Mouse (Mus musculus): ENCODE measurements around the gene Strap. TPM values are rescaled to one million over a fixed set of nuclear protein-coding genes. Genes with fewer than 3 reads are reported as not detected.

The Strap gene
- polyA plus RNA-seq, 1 experiment: 18.8 TPM

GRCm38 (mm10) chr6:137757891-137758290 is 23.0 kb downstream of the Strap start:
- Histone ChIP-seq H3K36me3 (ENCODE audit: control insufficient read depth, insufficient read depth, low read length) (peaks cover 2% of the 10 kb centered on the region; the same call in 1 of the 2 replicates), H3K27me3 (ENCODE audit: control insufficient read depth, insufficient read depth, low read length) (no peaks in the 10 kb centered on the region), H3K4me3 (ENCODE audit: extremely low read depth, insufficient read depth, insufficient read length) (no peak overlapping the region), H3K4me1 (ENCODE audit: control insufficient read depth, insufficient read depth, insufficient read length) (peaks cover 2% of the 10 kb centered on the region; the same call in 1 of the 2 replicates), H3K27ac (ENCODE audit: insufficient read depth, low read length) (no peak overlapping the region)
- TF ChIP-seq CTCF (IDR thresholded peaks at IDR 0.05; ENCODE audit: extremely low read depth, insufficient read depth, insufficient read length, insufficient replicate concordance): no peak
- no peak for TF ChIP-seq POLR2A (IDR thresholded peaks at IDR 0.05; ENCODE audit: low read depth, low read length)
- 95% methylated on average over 1 of the region's 1 CpGs for WGBS
- no peak for DNase-seq (ENCODE audit: low read depth in 1 of 2, low spot score in 2 of 2)

- H3K27ac ChIP-seq (ENCODE audit: insufficient read depth, low read length): no peak overlapping the region
- WGBS: 86% methylated on average over 8 of the region's 8 CpGs
These were observed 24.8 kb downstream of the Strap start for GRCm38 (mm10) chr6:137759681-137760080.

GRCm38 (mm10) chr6:137760966-137761365 is 26.1 kb downstream of the Strap start:
- TF ChIP-seq CTCF (IDR thresholded peaks at IDR 0.05; ENCODE audit: extremely low read depth, insufficient read depth, insufficient read length, insufficient replicate concordance) (no peak), POLR2A (IDR thresholded peaks at IDR 0.05; ENCODE audit: low read depth, low read length) (no peak)
- 94% methylated on average over 15 of the region's 15 CpGs for WGBS
- no peak for DNase-seq (ENCODE audit: low read depth in 1 of 2, low spot score in 2 of 2)

More at GRCm38 (mm10) chr6:137759681-137760080, 24.8 kb downstream of the Strap start:
- H3K36me3 ChIP-seq (ENCODE audit: control insufficient read depth, insufficient read depth, low read length): peaks cover 2% of the 10 kb centered on the region; the same call in 1 of the 2 replicates
- H3K4me1 ChIP-seq (ENCODE audit: control insufficient read depth, insufficient read depth, insufficient read length): no peaks in the 10 kb centered on the region; the same call in 1 of the 2 replicates
- TF ChIP-seq CTCF (IDR thresholded peaks at IDR 0.05; ENCODE audit: extremely low read depth, insufficient read depth, insufficient read length, insufficient replicate concordance) (no peak), POLR2A (IDR thresholded peaks at IDR 0.05; ENCODE audit: low read depth, low read length) (no peak)
- H3K27me3 ChIP-seq (ENCODE audit: control insufficient read depth, insufficient read depth, low read length): no peaks in the 10 kb centered on the region
- no peak for DNase-seq (ENCODE audit: low read depth in 1 of 2, low spot score in 2 of 2)
- no peak overlapping the region for H3K4me3 ChIP-seq (ENCODE audit: extremely low read depth, insufficient read depth, insufficient read length)

GRCm38 (mm10) chr6:137764572-137765210 is 29.8 kb downstream of the Strap start:
- peaks cover 2% of the 10 kb centered on the region; the same call in 1 of the 2 replicates for H3K36me3 ChIP-seq (ENCODE audit: control insufficient read depth, insufficient read depth, low read length)
- no peak for DNase-seq (ENCODE audit: low read depth in 1 of 2, low spot score in 2 of 2)

More at GRCm38 (mm10) chr6:137760966-137761365, 26.1 kb downstream of the Strap start:
- H3K27ac ChIP-seq (ENCODE audit: insufficient read depth, low read length): no peak overlapping the region
- no peaks in the 10 kb centered on the region; the same call in 1 of the 2 replicates for H3K4me1 ChIP-seq (ENCODE audit: control insufficient read depth, insufficient read depth, insufficient read length)
- no peaks in the 10 kb centered on the region for H3K27me3 ChIP-seq (ENCODE audit: control insufficient read depth, insufficient read depth, low read length)
- H3K4me3 ChIP-seq (ENCODE audit: extremely low read depth, insufficient read depth, insufficient read length): no peak overlapping the region
- H3K36me3 ChIP-seq (ENCODE audit: control insufficient read depth, insufficient read depth, low read length): peaks cover 2% of the 10 kb centered on the region; the same call in 1 of the 2 replicates

GRCm38 (mm10) chr6:137766177-137766576 is 31.3 kb downstream of the Strap start:
- Histone ChIP-seq H3K27me3 (ENCODE audit: control insufficient read depth, insufficient read depth, low read length) (no peaks in the 10 kb centered on the region), H3K4me3 (ENCODE audit: extremely low read depth, insufficient read depth, insufficient read length) (no peak overlapping the region), H3K27ac (ENCODE audit: insufficient read depth, low read length) (no peak overlapping the region), H3K4me1 (ENCODE audit: control insufficient read depth, insufficient read depth, insufficient read length) (no peaks in the 10 kb centered on the region; the same call in 1 of the 2 replicates), H3K36me3 (ENCODE audit: control insufficient read depth, insufficient read depth, low read length) (no peaks in the 10 kb centered on the region)
- TF ChIP-seq POLR2A (IDR thresholded peaks at IDR 0.05; ENCODE audit: low read depth, low read length) (no peak), CTCF (IDR thresholded peaks at IDR 0.05; ENCODE audit: extremely low read depth, insufficient read depth, insufficient read length, insufficient replicate concordance) (no peak)
- no peak for DNase-seq (ENCODE audit: low read depth in 1 of 2, low spot score in 2 of 2)

More at GRCm38 (mm10) chr6:137764572-137765210, 29.8 kb downstream of the Strap start:
- no peaks in the 10 kb centered on the region for H3K27me3 ChIP-seq (ENCODE audit: control insufficient read depth, insufficient read depth, low read length)
- H3K4me1 ChIP-seq (ENCODE audit: control insufficient read depth, insufficient read depth, insufficient read length): no peaks in the 10 kb centered on the region; the same call in 1 of the 2 replicates
- TF ChIP-seq POLR2A (IDR thresholded peaks at IDR 0.05; ENCODE audit: low read depth, low read length): no peak
- no peak for TF ChIP-seq CTCF (IDR thresholded peaks at IDR 0.05; ENCODE audit: extremely low read depth, insufficient read depth, insufficient read length, insufficient replicate concordance)
- 60% methylated on average over 3 of the region's 3 CpGs for WGBS
- H3K27ac ChIP-seq (ENCODE audit: insufficient read depth, low read length): no peak overlapping the region
- no peak overlapping the region for H3K4me3 ChIP-seq (ENCODE audit: extremely low read depth, insufficient read depth, insufficient read length)

- no peaks in the 10 kb centered on the region for H3K36me3 ChIP-seq (ENCODE audit: control insufficient read depth, insufficient read depth, low read length)
- H3K4me1 ChIP-seq (ENCODE audit: control insufficient read depth, insufficient read depth, insufficient read length): no peaks in the 10 kb centered on the region
- no peak for DNase-seq (ENCODE audit: low read depth in 1 of 2, low spot score in 2 of 2)
- TF ChIP-seq CTCF (IDR thresholded peaks at IDR 0.05; ENCODE audit: extremely low read depth, insufficient read depth, insufficient read length, insufficient replicate concordance) (no peak), POLR2A (IDR thresholded peaks at IDR 0.05; ENCODE audit: low read depth, low read length) (no peak)
- no peak overlapping the region for H3K27ac ChIP-seq (ENCODE audit: insufficient read depth, low read length)
- no peaks in the 10 kb centered on the region for H3K27me3 ChIP-seq (ENCODE audit: control insufficient read depth, insufficient read depth, low read length)
- no peak overlapping the region for H3K4me3 ChIP-seq (ENCODE audit: extremely low read depth, insufficient read depth, insufficient read length)
- WGBS: 83% methylated on average over 3 of the region's 3 CpGs
These were observed 36.9 kb downstream of the Strap start for GRCm38 (mm10) chr6:137771621-137772250.
